Mouse (Mus musculus): ENCODE measurements around the gene Stat5b. TPM values are rescaled to one million over a fixed set of nuclear protein-coding genes. Genes with fewer than 3 reads are reported as not detected.
A peak's percentile ranks its signal among the peaks of the same experiment; 100 is the strongest.

Gene Stat5b
- polyA plus RNA-seq, 1 experiment: 44.7 TPM

DNA sequence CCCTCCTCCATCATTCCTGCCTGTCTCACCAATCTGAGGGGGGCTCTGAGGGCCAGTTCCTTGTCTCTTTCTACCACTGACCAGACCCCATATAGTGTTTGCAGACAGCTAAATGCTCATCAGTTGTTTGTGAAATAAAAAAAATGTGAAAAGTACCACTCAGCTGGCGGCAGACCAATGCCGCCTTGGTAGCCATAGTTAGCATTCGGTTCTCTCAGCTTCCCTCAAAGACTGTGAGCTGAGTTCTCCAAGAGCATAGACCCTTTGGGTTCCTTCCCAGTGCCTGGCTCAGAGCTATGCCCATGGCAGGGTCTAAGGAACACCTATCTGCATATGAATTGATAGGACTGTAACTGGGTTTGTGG is 95.8 kb downstream of the Stat5b start:
- Histone ChIP-seq H3K4me1 (ENCODE audit: control insufficient read depth, insufficient read depth, low read length) (no peaks in the 10 kb centered on the region), H3K4me3 (replicated peaks; ENCODE audit: extremely low read depth, low read depth, low read length) (no peak overlapping the region)
- WGBS: 88% methylated on average over 3 of the region's 3 CpGs
- TF ChIP-seq CTCF (IDR thresholded peaks at IDR 0.05; ENCODE audit: insufficient read depth, low read length) (no peak), POLR2A (IDR thresholded peaks at IDR 0.05; ENCODE audit: borderline replicate concordance, extremely low read depth, low read depth, low read length) (no peak)
- DNase-seq: no peak

DNA sequence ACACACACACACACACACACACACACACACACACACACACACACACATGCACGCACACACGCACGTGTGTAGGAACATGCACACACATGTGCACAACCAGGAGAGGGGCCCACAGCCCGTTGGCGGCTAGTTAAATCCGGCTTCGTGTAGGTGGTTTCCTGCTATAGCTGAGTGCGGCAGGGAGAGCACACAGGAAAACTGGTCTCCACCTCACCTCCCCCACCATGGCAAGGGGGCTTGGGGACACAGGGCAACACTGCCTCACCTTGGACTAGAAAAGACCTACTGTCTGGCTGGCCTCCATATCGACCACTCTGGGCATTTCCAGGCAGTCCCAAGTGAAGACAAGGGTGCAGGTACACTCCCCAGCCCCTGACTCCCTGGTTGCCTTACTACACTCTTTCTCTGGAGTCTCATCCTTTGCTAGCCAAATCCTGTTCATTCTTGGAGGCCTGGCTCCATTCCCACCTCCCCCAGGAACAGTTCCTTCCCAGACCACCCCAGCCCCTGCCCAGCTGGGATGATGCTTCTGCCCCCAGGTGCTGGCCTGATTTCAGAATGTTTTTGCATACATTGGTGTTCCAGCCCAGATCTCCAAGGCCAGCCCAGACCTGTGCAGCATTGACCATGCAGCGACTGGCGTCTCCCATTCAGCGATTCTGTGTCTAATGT is 96.4 kb downstream of the Stat5b start:
- TF ChIP-seq POLR2A (IDR thresholded peaks at IDR 0.05; ENCODE audit: borderline replicate concordance, extremely low read depth, low read depth, low read length): no peak
- no peak for TF ChIP-seq CTCF (IDR thresholded peaks at IDR 0.05; ENCODE audit: insufficient read depth, low read length)
- WGBS: 65% methylated on average over 12 of the region's 12 CpGs
- no peak for DNase-seq
- Histone ChIP-seq H3K4me3 (replicated peaks; ENCODE audit: extremely low read depth, low read depth, low read length) (no peak overlapping the region), H3K4me1 (ENCODE audit: control insufficient read depth, insufficient read depth, low read length) (no peaks in the 10 kb centered on the region; the same call in 1 of the 2 replicates)

GRCm38 (mm10) chr11:100752294-100752693 is 98.2 kb downstream of the Stat5b start:
- TF ChIP-seq CTCF (IDR thresholded peaks at IDR 0.05; ENCODE audit: insufficient read depth, low read length): no peak
- 37% methylated on average over 10 of the region's 10 CpGs for WGBS

DNA sequence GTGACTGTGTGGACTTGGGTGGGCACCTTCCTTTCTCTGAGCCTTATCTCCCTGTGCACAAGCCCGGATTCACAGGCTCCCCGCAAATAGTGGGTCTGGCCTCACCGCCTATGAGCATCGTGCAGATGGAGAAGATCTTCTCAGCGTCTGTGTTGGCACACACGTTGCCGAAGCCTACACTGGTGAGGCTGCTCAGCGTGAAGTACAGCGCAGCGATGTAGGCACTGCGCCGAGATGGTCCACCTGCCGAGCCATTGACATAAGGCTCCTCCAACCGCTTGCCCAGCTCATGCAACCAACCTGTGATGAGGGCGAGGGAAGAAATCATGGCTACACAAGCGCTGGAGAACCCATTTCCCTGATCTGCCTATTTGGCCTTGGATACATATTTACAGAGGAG is 100.4 kb downstream of the Stat5b start:
- no peak for DNase-seq
- no peak for TF ChIP-seq CTCF (IDR thresholded peaks at IDR 0.05; ENCODE audit: insufficient read depth, low read length)
- TF ChIP-seq POLR2A (IDR thresholded peaks at IDR 0.05; ENCODE audit: borderline replicate concordance, extremely low read depth, low read depth, low read length): no peak
- Histone ChIP-seq H3K4me1 (ENCODE audit: control insufficient read depth, insufficient read depth, low read length) (no peaks in the 10 kb centered on the region; the same call in 1 of the 2 replicates), H3K4me3 (replicated peaks; ENCODE audit: extremely low read depth, low read depth, low read length) (no peak overlapping the region)
- 85% methylated on average over 16 of the region's 16 CpGs for whole genome bisulfite sequencing

More at GRCm38 (mm10) chr11:100752294-100752693, 98.2 kb downstream of the Stat5b start:
- no peak for DNase-seq
- Histone ChIP-seq H3K4me1 (ENCODE audit: control insufficient read depth, insufficient read depth, low read length) (no peaks in the 10 kb centered on the region; the same call in 1 of the 2 replicates), H3K4me3 (replicated peaks; ENCODE audit: extremely low read depth, low read depth, low read length) (no peak overlapping the region)

GRCm38 (mm10) chr11:100749469-100749868 is 101.1 kb downstream of the Stat5b start:
- H3K4me3 ChIP-seq (replicated peaks; ENCODE audit: extremely low read depth, low read depth, low read length): no peak overlapping the region
- no peak for TF ChIP-seq POLR2A (IDR thresholded peaks at IDR 0.05; ENCODE audit: borderline replicate concordance, extremely low read depth, low read depth, low read length)
- no peaks in the 10 kb centered on the region; the same call in 1 of the 2 replicates for H3K4me1 ChIP-seq (ENCODE audit: control insufficient read depth, insufficient read depth, low read length)
- no peak for DNase-seq
- 36% methylated on average over 25 of the region's 25 CpGs for WGBS

DNA sequence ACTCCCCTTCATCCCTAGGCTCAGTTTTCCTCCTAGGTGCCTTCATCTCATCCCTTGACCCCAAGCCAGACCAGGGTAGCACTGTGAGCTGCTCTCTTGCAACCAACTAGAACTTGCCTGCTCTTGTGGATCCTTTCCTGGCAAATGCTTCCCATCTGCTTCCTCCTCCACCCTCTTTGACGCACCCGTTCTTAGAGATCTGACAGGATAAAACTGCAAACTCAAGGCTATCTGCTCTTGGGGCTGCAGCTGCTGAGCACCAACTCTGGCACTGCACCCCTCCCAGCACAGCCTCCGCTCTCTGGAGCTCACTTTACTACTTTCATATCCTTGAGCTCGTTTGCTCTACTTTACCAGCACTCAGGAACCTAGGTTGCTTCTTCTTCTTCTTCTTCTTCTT is 101.9 kb downstream of the Stat5b start:
- 57% methylated on average over 4 of the region's 4 CpGs for WGBS
- no peak for DNase-seq
- no peak for TF ChIP-seq CTCF (IDR thresholded peaks at IDR 0.05; ENCODE audit: insufficient read depth, low read length)
- TF ChIP-seq POLR2A (IDR thresholded peaks at IDR 0.05; ENCODE audit: borderline replicate concordance, extremely low read depth, low read depth, low read length): no peak
- no peaks in the 10 kb centered on the region; the same call in 1 of the 2 replicates for H3K4me1 ChIP-seq (ENCODE audit: control insufficient read depth, insufficient read depth, low read length)
- H3K4me3 ChIP-seq (replicated peaks; ENCODE audit: extremely low read depth, low read depth, low read length): no peak overlapping the region

DNA sequence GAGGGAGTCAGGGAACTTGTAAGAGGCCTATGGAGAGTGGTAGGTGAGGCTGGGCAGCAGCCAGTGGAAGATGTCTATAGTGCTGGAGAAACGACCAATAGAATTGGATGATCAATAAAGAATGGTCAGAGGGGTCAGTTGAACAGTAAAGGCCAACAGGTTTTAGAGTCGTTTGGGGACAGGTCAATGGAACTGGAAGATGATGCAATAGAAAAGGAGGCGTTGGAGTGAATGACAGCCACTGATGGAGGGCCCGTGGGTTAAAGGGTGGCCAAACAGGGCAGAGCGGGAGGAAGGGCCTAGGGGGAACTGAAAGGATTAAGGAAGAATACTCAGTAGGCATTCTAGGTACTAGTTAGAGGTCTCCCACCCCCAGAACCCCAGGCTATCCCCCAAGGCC is 103.4 kb downstream of the Stat5b start:
- no peak for TF ChIP-seq POLR2A (IDR thresholded peaks at IDR 0.05; ENCODE audit: borderline replicate concordance, extremely low read depth, low read depth, low read length)
- no peak for TF ChIP-seq CTCF (IDR thresholded peaks at IDR 0.05; ENCODE audit: insufficient read depth, low read length)
- H3K4me1 ChIP-seq (ENCODE audit: control insufficient read depth, insufficient read depth, low read length): no peaks in the 10 kb centered on the region; the same call in 1 of the 2 replicates
- DNase-seq: no peak
- H3K4me3 ChIP-seq (replicated peaks; ENCODE audit: extremely low read depth, low read depth, low read length): no peak overlapping the region
- WGBS: 69% methylated on average over 5 of the region's 5 CpGs

- 80% methylated on average over 10 of the region's 10 CpGs for WGBS
- no peaks in the 10 kb centered on the region; the same call in 1 of the 2 replicates for H3K4me1 ChIP-seq (ENCODE audit: control insufficient read depth, insufficient read depth, low read length)
- TF ChIP-seq CTCF (IDR thresholded peaks at IDR 0.05; ENCODE audit: insufficient read depth, low read length) (no peak), POLR2A (IDR thresholded peaks at IDR 0.05; ENCODE audit: borderline replicate concordance, extremely low read depth, low read depth, low read length) (no peak)
- no peak overlapping the region for H3K4me3 ChIP-seq (replicated peaks; ENCODE audit: extremely low read depth, low read depth, low read length)
- no peak for DNase-seq
These were observed 104.0 kb downstream of the Stat5b start for GRCm38 (mm10) chr11:100746546-100746945.

DNA sequence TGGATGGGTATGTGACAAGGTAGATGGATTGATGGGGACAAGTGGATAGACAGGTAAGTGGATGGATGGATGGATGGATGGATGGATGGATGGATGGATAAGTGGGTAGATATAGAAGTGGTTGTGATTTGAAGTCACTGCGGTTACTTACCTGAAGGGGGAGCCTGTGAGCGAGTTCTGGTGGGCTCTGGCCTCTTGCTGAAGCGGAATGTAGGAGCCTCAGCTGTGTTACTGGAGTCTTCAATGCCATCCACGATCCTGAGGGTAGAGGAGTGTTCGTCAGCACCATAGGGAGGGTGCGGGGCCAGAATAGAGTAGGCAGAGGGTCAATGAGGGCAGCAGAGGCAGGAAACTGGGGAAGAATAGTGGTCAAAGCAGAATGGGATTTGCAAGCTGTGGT is 105.4 kb downstream of the Stat5b start:
- DNase-seq: peak; percentile 31
- 17% methylated on average over 6 of the region's 6 CpGs for WGBS
- Histone ChIP-seq H3K4me3 (replicated peaks; ENCODE audit: extremely low read depth, low read depth, low read length) (no peak overlapping the region), H3K4me1 (ENCODE audit: control insufficient read depth, insufficient read depth, low read length) (no peaks in the 10 kb centered on the region; the same call in 1 of the 2 replicates)
- TF ChIP-seq POLR2A (IDR thresholded peaks at IDR 0.05; ENCODE audit: borderline replicate concordance, extremely low read depth, low read depth, low read length) (no peak), CTCF (IDR thresholded peaks at IDR 0.05; ENCODE audit: insufficient read depth, low read length) (peak; percentile 67)

DNA sequence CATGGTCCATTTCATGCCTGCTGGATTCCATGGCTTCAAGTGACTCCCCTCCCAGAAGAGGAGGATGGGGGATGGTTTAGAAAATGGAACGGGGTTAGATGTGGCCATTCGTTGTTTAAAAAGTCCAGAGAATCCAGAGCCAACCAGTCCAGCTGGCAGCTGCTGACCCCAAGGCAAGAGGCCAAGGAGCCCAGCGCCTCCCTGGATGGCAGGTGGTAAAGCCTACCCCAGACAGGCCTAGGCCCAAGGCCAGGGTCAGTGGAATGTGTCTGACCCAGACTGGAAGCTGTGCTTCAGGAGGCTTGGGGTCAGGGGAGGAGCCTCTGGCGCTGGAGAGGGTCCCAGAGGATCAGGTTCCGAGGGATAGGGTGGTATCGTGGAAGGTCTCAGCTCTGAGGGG is 109.2 kb downstream of the Stat5b start:
- Histone ChIP-seq H3K4me3 (replicated peaks; ENCODE audit: extremely low read depth, low read depth, low read length) (no peak overlapping the region), H3K4me1 (ENCODE audit: control insufficient read depth, insufficient read depth, low read length) (peaks cover 8% of the 10 kb centered on the region)
- DNase-seq: no peak
- TF ChIP-seq POLR2A (IDR thresholded peaks at IDR 0.05; ENCODE audit: borderline replicate concordance, extremely low read depth, low read depth, low read length) (no peak), CTCF (IDR thresholded peaks at IDR 0.05; ENCODE audit: insufficient read depth, low read length) (no peak)
- 65% methylated on average over 6 of the region's 6 CpGs for WGBS

Measured in lung, adult 2 months (tissue).